Mouse (Mus musculus) brain, embryonic 14.5 days (tissue): Measurements from ENCODE around the gene Rasgrp3.

Experiments used
- CTCF ChIP-seq: fragments of 200-500 bp; IDR thresholded peaks from 2 replicates; pipeline ENCODE4 v1.5.1; 2012; ENCODE audit warnings: inconsistent platforms, mild to moderate bottlenecking, moderate library complexity, borderline replicate concordance; ENCODE audit not compliant: insufficient read depth, insufficient read length; ENCODE audit errors: extremely low read depth
- POLR2A ChIP-seq: fragments of 200-500 bp; IDR thresholded peaks from 2 replicates; pipeline ENCODE4 v1.6.1; 2012; ENCODE audit warnings: mild to moderate bottlenecking, inconsistent platforms, borderline replicate concordance; ENCODE audit not compliant: poor library complexity, insufficient read depth, insufficient read length, severe bottlenecking; ENCODE audit errors: extremely low read depth

- TF ChIP-seq CTCF (no peak), POLR2A (no peak)
Measured at GRCm38 (mm10) chr17:75464983-75465634, 29.4 kb downstream of the Rasgrp3 start.
